In the genomic region with DNA sequence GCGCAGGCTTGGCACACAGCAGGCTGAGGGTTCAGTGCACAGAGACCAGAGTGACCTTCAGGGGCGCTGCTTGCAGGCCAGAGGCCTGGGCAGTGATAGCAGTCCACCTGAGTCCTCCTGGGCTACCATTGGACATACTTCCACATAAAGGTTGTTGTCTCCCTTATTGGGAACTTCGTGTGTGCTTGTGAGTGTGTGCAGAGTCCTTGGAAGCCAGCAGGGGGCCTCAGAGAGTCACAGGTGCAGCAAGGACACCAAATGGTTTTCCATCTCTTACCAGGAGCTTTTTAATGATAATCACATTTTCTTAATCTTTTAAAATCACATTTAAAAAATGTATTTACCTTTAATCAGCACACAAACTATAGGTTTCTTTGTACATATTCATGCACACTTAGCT, we compare ENCODE assay signal across 11 mouse cellular contexts. TPM values are rescaled to one million over a fixed set of nuclear protein-coding genes. Genes with fewer than 3 reads are reported as not detected.
DNase-seq lines count a peak whose midpoint lies in the region; ATAC-seq and TF ChIP-seq lines count a peak whose summit lies in the region.
"Had no signal": no experiment of that assay in that cellular context is flagged by ENCODE, and none has a peak within 500 bp of the region (broad histone marks: within the 10 kb centered on the region; RNA-seq: fewer than 3 reads in every experiment).

No protein-coding gene starts in this region.

- no peak overlapping the region for H3K9ac ChIP-seq in heart, postnatal 0 days (replicated peaks; ENCODE audit: low read depth, low read length)
- no peak overlapping the region for H3K9ac ChIP-seq in midbrain, embryonic 11.5 days (ENCODE audit: low read length)
- H3K9ac ChIP-seq: liver, embryonic 15.5 days had no signal

- H3K4me3 ChIP-seq in heart, postnatal 0 days (ENCODE audit: low read depth, low read length): no peak overlapping the region
- H3K4me3 ChIP-seq in spleen, adult 2 months (ENCODE audit: extremely low read depth, insufficient read depth, insufficient read length): no peak overlapping the region
- no peak overlapping the region for H3K4me3 ChIP-seq in midbrain, embryonic 11.5 days (ENCODE audit: low read depth, low read length)
- H3K4me3 ChIP-seq: liver, embryonic 15.5 days had no signal

- peak; percentile 27 for TF ChIP-seq CTCF in heart, postnatal 0 days (IDR thresholded peaks at IDR 0.05; ENCODE audit: low read depth)
- peak; percentile 18; the same call in 1 of the 2 replicates for TF ChIP-seq CTCF in spleen, adult 2 months (IDR thresholded peaks at IDR 0.05; ENCODE audit: extremely low read depth, insufficient read depth, insufficient read length, insufficient replicate concordance)
- TF ChIP-seq CTCF in brain, embryonic 14.5 days (IDR thresholded peaks at IDR 0.05; ENCODE audit: borderline replicate concordance, extremely low read depth, insufficient read depth, insufficient read length): peak; percentile 43; the same call in 1 of the 2 replicates

- no peak for TF ChIP-seq EP300 in heart, postnatal 0 days (IDR thresholded peaks at IDR 0.05; ENCODE audit: low read depth)

- H3K4me1 ChIP-seq in heart, postnatal 0 days (ENCODE audit: control insufficient read depth, insufficient read depth): peaks cover 11% of the 10 kb centered on the region
- H3K4me1 ChIP-seq in spleen, adult 2 months (ENCODE audit: control insufficient read depth, insufficient read depth, insufficient read length): no peaks in the 10 kb centered on the region
- H3K4me1 ChIP-seq in midbrain, embryonic 11.5 days (ENCODE audit: control insufficient read depth, insufficient read depth, low read length): no peaks in the 10 kb centered on the region

- no peak for TF ChIP-seq POLR2A in spleen, adult 2 months (IDR thresholded peaks at IDR 0.05; ENCODE audit: low read depth, low read length)
- no peak for TF ChIP-seq POLR2A in brain, embryonic 14.5 days (IDR thresholded peaks at IDR 0.05; ENCODE audit: borderline replicate concordance, extremely low read depth, insufficient read depth, insufficient read length, poor library complexity, severe bottlenecking)

- no peak overlapping the region for H3K4me2 ChIP-seq in heart, postnatal 0 days (ENCODE audit: low read depth, low read length)
- H3K4me2 ChIP-seq in midbrain, embryonic 11.5 days: no peak overlapping the region
- H3K4me2 ChIP-seq: liver, embryonic 15.5 days had no signal

- no peaks in the 10 kb centered on the region for H3K9me3 ChIP-seq in heart, postnatal 0 days (replicated peaks; ENCODE audit: control insufficient read depth, low read length)
- no peaks in the 10 kb centered on the region for H3K9me3 ChIP-seq in midbrain, embryonic 11.5 days (ENCODE audit: control insufficient read depth, low read length)
- H3K9me3 ChIP-seq: liver, embryonic 15.5 days had no signal

- intact Hi-C loops in heart, postnatal 14 days (cut with DNase I): loop anchor here (5.0 kb wide), 1 partner anchor 42 kb away; a partner anchor contains a TSS

- no peak for DNase-seq in heart, postnatal 0 days (ENCODE audit: low spot score)
- DNase-seq in heart, postnatal 14 days: no peak
- no peak for DNase-seq in spleen, adult 2 months (ENCODE audit: low read depth in 1 of 2, low spot score in 2 of 2)
- DNase-seq in spleen, postnatal 36 days (ENCODE audit: low spot score in 2 of 2): no peak
- no peak for DNase-seq in brain, embryonic 14.5 days (ENCODE audit: low read depth)
- peak; percentile 45 for DNase-seq in thymus, postnatal 25 days
- DNase-seq in midbrain, embryonic 11.5 days (ENCODE audit: low spot score, missing footprints): no peak
- no peak for DNase-seq in right cerebral cortex, postnatal 4 days
- DNase-seq: cerebellum, adult 18-20 months; retina, postnatal 1 day had no signal

- no peaks in the 10 kb centered on the region for H3K27me3 ChIP-seq in heart, postnatal 0 days (ENCODE audit: control insufficient read depth, insufficient read depth, low read length)
- H3K27me3 ChIP-seq in spleen, adult 2 months (ENCODE audit: control insufficient read depth, insufficient read depth, low read length): no peaks in the 10 kb centered on the region
- no peaks in the 10 kb centered on the region for H3K27me3 ChIP-seq in midbrain, embryonic 11.5 days (ENCODE audit: control insufficient read depth, insufficient read depth, low read length)
- H3K27me3 ChIP-seq: liver, embryonic 15.5 days had no signal

- H3K27ac ChIP-seq in heart, postnatal 0 days (ENCODE audit: low read depth): no peak overlapping the region
- H3K27ac ChIP-seq in spleen, adult 2 months (ENCODE audit: insufficient read depth, low read length): no peak overlapping the region
- no peak overlapping the region for H3K27ac ChIP-seq in midbrain, embryonic 11.5 days (ENCODE audit: low read depth, low read length)
- H3K27ac ChIP-seq: liver, embryonic 15.5 days had no signal

- no peaks in the 10 kb centered on the region for H3K36me3 ChIP-seq in heart, postnatal 0 days (replicated peaks; ENCODE audit: control insufficient read depth, insufficient read depth, low read length)
- no peaks in the 10 kb centered on the region for H3K36me3 ChIP-seq in spleen, adult 2 months (ENCODE audit: control insufficient read depth, insufficient read depth, low read length)
- no peaks in the 10 kb centered on the region for H3K36me3 ChIP-seq in midbrain, embryonic 11.5 days (ENCODE audit: control insufficient read depth, insufficient read depth, low read length)
- H3K36me3 ChIP-seq: liver, embryonic 15.5 days had no signal

- no peak for ATAC-seq in heart, postnatal 0 days (ENCODE audit: insufficient read depth, low read depth)
- ATAC-seq in midbrain, embryonic 11.5 days (ENCODE audit: low FRiP score): no peak

- 79% methylated on average over 3 of the region's 3 CpGs for WGBS in heart, postnatal 0 days
- WGBS in spleen, adult 2 months: 75% methylated on average over 3 of the region's 3 CpGs
- WGBS in midbrain, embryonic 11.5 days: 87% methylated on average over 3 of the region's 3 CpGs

RNA-seq across cellular contexts. Expression of a gene that starts 38.6 kb away (rescaled TPM):
- total RNA-seq in heart, postnatal 0 days (2014; rRNA removed; ENCODE audit: low replicate concordance): 14.1 and 21.7 TPM in 2 replicates
- 13.8 and 14.1 TPM in 2 replicates for polyA plus RNA-seq in heart, postnatal 0 days (2015; fragmentation: Nextera tagmentation; extraction: Ambion mirVana)
- 10 to 100 TPM; 12.8 to 14.2 TPM for total RNA-seq in heart, postnatal 14 days (2021)
- polyA plus RNA-seq in spleen, adult 2 months (2012; rRNA removed): 17.2 and 19.3 TPM in 2 replicates
- polyA plus RNA-seq in brain, embryonic 14.5 days (2012; rRNA removed): 14.2 and 19.6 TPM in 2 replicates
- polyA plus RNA-seq in midbrain, embryonic 11.5 days (2014; fragmentation: Nextera tagmentation; extraction: Ambion mirVana): 18.5 and 19.5 TPM in 2 replicates

RNA-seq across cellular contexts. Expression of a gene that starts 42.2 kb away (rescaled TPM):
- 6.6 and 23.1 TPM in 2 replicates for total RNA-seq in heart, postnatal 0 days (2014; rRNA removed; ENCODE audit: low replicate concordance)
- 0.99 and 1.4 TPM in 2 replicates for polyA plus RNA-seq in heart, postnatal 0 days (2015; fragmentation: Nextera tagmentation; extraction: Ambion mirVana)
- 10 to 100 TPM; 37.7 to 39.4 TPM for total RNA-seq in heart, postnatal 14 days (2021)
- polyA plus RNA-seq in spleen, adult 2 months (2012; rRNA removed): 23.2 and 28.8 TPM in 2 replicates
- polyA plus RNA-seq in brain, embryonic 14.5 days (2012; rRNA removed): 13.9 and 18.3 TPM in 2 replicates
- 1.7 and 1.8 TPM in 2 replicates for polyA plus RNA-seq in midbrain, embryonic 11.5 days (2014; fragmentation: Nextera tagmentation; extraction: Ambion mirVana)

RNA-seq across cellular contexts. Expression of a gene that starts 53.5 kb away (rescaled TPM):
- 817 and 939 TPM in 2 replicates for total RNA-seq in heart, postnatal 0 days (2014; rRNA removed; ENCODE audit: low replicate concordance)
- polyA plus RNA-seq in heart, postnatal 0 days (2015; fragmentation: Nextera tagmentation; extraction: Ambion mirVana): 255 and 273 TPM in 2 replicates
- 100 to 1,000 TPM; 411 to 471 TPM for total RNA-seq in heart, postnatal 14 days (2021)
- polyA plus RNA-seq in spleen, adult 2 months (2012; rRNA removed): 4,168 and 4,314 TPM in 2 replicates
- 1,651 and 1,905 TPM in 2 replicates for polyA plus RNA-seq in brain, embryonic 14.5 days (2012; rRNA removed)
- polyA plus RNA-seq in midbrain, embryonic 11.5 days (2014; fragmentation: Nextera tagmentation; extraction: Ambion mirVana): 465 and 471 TPM in 2 replicates
